Mouse (Mus musculus) left cerebral cortex, postnatal 25 days (tissue): ENCODE results near the gene Mtus2. TPM values are rescaled to one million over a fixed set of nuclear protein-coding genes. Genes with fewer than 3 reads are reported as not detected.

Experiments
- DNase-seq, 2 experiments: peaks; one replicate each; pipeline ENCODE4 v3.0.0; 2022; ENCODE audit warnings: low spot score in 2 of 2, mixed read lengths in 1 of 2
- intact Hi-C: fragments of 180-260 bp; cut with DNase I; formaldehyde crosslinking; loops from one replicate; pipeline ENCODE4 v1.15.1; 2025
- total RNA-seq, 2 experiments: library from RNA; stranded (reverse); gene quantifications; 2 replicates each; pipeline ENCODE4 v1.2.3; 2021

The Mtus2 gene
- total RNA-seq, 2 experiments from 2014 or later: 35.0 to 39.0 TPM

DNA sequence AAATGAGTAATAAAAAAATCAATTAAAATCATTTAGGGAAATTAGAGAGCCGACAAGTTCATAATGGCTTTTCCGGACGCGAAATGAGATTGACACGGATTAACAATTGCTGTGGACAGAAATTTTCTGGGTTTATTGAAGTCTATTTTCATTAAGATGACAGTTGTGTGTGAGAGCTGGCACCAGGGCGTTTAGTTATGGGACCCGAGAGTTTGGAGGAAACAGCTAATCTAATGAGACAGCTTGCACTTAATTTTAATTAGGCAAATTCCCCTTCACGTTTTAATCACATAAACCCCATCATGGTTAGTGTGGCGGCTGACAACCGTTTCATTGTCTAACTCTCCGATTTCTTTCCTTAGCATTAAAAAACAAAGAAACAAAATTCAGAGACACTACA, 60.3 kb downstream of the Mtus2 start:
- intact Hi-C loops: no loop called here

DNA sequence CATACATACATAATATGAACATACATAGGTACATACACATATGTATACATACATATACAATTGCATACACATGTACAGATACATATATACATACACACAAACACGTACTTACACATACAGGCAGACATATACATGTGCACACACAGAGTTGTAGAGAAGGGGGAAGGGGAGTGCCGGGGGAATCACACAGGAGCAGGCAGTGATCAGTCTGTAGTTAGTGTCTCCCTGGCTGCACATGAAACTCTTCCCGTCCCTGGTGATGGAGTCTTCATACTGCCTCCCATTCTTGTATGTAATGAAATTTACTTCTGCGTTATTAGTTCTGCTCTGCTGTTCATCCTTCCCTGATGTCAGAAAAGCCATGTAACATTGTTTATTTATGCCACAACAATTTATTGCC, 65.7 kb downstream of the Mtus2 start:
- intact Hi-C loops: no loop called here
- no peak for DNase-seq

More for the DNA sequence above, 60.3 kb downstream of the Mtus2 start:
- DNase-seq: no peak

DNA sequence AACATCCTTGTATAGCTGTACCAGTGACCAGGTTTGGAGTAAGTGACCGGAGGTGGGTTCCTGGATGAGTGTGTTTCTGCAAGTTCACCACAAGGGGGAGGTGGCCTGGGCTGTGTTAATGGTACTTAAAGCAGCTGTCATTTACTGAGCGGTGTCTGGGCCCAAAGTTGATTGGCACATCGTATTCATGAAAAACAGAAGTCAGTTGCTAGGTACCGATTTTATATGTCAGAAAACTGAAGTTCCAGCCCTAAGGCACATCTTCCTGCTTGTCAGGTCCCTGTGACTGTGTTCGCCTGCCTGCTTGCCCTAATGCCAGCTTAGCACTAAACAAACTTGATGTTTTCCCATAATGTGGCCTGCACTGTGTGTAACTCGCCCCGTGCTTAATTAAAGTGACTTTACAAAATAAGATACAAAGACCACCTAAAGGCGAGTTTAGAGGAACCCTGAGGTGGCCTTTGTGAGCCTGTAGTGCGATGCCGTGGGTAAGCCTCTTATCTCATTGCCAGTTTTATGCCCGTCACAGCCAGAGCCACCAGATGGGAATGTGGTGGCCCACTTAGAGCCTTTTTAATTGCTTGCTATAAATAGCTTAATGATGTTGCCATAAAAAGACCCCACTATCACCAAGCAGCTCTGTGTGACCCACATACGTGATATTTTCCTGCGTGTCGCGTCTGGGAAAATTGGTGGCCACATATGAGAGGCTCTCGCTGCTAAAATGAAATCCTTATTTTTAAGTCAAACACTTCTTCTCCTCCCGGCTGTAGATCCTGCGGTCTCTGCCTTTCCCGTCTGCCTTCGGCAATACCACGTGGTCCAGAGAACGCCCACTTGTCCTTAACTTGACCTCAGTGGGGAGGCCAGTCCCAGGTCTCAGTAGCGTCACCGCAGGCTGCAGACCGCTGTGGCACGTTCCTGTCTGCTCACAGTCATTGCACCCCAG, 69.6 kb downstream of the Mtus2 start:
- intact Hi-C loops: no loop called here
- peak; percentile 16 to 56 for DNase-seq

DNA sequence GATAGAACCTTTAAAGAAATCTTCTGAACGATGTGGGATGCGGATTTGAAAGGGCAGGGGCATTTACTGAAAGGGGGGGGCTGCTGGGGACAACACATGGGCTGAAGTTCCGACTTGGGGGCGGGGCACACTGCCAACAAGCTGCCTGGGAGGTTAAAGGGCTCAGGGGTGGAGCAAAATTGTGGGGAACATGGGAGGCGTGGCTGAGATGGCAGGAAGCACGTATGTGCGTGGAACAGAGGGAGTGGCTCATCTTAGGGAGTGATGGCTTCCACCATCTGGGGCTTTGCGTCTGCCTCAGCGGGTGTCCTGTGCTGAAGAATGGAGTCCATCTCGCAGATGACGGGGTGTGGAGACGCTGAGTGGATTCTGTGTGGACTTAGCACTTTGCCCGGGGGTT, 70.9 kb downstream of the Mtus2 start:
- DNase-seq: no peak
- intact Hi-C loops: no loop called here

DNA sequence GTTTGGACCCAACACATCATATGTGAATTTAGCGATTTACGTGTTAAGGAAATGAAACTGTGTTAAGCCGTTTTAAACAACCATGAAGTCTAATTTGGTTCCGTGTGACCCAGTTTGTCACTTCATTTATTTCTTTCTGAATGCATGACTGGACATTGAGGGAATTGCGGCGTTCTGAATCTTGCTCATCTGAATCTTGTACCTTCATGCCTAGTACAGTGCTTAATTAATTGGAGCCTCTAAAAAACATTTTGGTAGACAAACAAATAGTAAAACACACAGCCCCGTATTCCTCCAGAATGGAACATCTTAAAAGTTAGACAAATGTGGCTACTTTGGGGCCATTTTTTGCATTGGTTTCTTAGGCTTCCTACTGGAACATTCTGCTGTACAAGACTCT, 84.5 kb downstream of the Mtus2 start:
- no peak for DNase-seq
- intact Hi-C loops: no loop called here

DNA sequence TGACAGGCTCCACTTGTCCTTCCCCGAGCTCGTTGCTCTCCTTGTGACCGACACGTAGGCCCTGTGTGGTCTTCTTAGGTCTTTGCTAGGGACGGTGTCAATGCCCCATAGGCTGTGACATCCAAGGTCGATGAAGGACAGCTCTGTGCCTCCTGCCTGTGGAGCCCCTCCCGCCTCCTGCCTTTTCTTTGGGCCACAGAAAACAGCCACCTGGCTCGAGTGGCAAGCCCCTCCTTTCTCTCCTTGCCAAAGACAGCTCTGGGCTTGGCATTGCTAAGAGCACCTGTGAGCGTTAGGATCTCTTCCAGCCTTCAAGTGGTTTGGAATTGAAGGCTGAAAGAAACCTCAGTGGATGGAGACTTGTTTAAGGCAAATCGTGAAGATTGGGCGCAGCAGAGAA, 91.1 kb downstream of the Mtus2 start:
- intact Hi-C loops: no loop called here
- no peak for DNase-seq

DNA sequence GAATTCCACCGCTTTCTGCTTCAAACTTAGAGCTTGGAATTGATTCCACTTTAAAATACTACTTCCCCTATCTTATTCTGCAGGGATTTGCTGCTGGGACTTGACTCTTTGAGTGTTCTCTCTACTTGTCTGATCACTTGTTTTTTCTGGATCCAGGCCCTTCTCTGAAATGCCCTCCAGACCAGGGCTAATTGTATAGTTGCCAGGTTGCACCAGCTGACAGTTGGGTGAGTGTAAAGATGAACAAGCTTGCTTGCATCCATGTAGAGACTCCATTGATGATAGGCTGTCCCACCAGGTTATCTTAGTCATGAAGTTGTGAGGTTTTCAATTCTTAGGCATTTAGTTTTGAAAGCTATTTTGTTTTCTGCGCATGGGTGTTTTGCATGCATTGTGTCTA, 92.2 kb downstream of the Mtus2 start:
- intact Hi-C loops: no loop called here
- no peak for DNase-seq

DNA sequence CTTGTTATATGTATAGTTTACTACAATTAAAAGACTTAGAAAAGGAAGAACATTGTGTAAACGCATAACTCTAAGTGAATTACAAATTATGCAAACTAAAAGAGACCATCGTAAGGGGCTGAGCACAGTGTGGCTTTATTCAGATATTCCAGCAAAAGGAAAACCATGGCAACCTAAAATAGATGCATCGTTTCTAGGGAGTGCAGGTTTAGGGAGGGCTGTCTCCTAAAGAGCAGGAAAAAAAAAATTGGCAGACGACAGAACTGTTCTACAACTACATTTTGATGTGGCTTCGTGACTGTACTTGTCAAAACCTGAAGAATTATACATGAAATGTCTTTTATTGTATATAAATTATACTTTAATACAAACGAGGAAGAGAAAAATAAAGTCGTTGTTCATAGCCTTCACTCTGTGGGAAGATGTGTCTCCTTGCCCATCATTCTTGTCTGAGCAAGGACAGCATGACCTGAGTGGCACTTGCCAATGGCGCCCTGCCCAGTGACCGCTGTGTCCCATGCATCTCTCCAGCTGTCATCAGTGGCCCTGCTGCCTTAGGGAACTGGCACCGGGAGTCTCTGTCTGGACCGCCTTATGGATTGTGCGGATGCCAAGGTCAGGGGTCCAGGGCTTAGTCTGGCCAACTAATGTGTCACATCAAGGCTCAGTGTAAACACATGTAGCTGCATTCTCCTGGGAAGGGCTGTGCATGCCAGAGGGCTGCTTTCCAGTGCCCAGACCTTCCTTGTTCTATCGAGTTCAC, 95.9 kb downstream of the Mtus2 start:
- peak in 1 of 2 experiments; percentile 50 for DNase-seq
- intact Hi-C loops: no loop called here

DNA sequence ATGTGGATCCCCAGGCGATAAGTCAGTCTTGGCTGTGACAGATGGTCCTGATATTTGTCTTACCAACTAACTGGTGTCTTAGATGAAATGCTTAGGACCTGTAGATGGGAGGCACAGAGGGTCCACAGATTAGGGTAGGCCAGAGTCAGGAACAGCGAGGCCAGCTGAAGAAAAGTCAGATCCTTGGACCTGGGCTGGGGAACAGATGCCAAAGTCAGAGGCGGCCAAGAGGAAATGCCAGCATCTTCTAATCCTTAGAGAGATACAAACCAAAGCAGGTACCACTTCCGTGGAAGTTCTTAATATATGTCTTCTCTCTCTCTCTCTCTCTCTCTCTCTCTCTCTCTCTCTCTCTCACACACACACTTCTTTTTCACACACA, 96.5 kb downstream of the Mtus2 start:
- intact Hi-C loops: no loop called here
- no peak for DNase-seq

DNA sequence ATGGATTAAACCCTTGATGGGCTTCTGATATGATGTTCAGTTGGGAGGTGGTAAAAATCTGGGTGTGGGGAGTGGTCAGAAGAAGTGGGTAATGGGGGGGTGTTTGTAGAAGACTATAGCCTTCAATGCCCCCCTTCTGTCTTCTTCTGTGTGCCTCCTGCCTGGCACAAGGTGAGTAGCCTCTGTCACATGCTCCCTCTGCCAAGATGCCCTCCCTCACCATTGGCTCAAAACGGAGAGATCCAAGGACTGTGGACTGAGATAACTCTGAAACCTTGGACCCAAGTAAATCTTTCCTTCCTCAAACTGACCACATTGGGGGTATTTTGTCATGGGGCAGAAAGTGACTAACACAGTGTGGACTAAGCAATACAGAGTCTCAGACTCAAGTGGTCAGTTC, 99.7 kb downstream of the Mtus2 start:
- DNase-seq: no peak
- intact Hi-C loops: no loop called here

DNA sequence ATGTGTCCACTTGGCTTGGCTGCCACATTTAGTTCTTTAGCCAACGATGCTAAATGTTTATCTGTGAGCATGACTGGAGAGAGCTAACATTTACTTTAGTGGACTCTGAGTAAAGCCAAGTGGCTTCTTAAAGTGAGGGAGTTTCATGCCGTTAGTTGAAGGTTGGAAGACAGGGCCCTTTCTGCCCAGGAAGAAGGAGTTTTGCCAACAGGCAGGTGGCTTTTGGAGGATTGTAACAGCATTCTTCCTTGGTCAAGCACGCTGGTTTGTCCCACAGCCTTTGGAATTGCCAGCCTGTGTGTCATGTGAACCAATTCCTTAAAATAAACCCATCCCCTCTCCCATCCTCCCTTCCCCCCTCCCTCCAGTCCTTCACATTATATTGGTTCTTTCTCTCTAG, 100.3 kb downstream of the Mtus2 start:
- intact Hi-C loops: no loop called here
- no peak for DNase-seq

DNA sequence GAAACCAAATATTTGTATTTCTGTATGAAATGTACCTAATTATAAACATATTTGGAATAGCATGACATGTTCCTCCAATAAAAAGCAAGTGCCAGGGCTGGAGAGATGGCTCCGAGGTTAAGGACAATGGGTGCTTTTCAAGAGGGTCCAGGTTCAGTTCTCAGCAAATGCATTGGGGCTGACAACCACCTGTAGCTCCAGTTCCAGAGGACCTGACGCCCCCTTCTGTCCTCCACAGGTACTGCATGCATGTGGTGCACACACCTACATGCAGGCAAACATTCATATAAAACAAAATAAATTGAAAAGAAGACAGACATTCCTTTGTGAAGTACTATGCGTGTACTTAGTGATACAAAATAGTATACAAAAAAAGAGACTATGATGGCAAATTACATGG, 102.2 kb downstream of the Mtus2 start:
- no peak for DNase-seq

DNA sequence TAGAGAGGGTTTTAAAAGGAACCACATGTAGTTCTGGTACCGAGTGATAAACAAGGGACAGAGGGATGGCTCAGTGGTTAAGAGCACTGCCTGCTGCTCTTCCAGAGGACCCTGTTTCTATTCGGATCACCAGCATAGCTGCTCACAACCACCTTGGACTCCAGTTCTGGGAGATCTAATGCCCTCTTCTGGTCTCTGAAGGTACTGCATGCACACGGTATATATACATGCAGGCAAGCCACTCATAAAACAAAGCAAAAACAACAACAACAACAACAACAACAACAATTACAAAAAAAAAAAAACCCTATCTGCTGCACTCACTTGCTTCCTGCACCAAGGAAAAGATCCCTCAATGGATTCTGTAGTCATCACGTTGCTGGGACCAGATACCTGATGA, 104.7 kb downstream of the Mtus2 start:
- intact Hi-C loops: no loop called here
- DNase-seq: no peak

More for the DNA sequence above, 102.2 kb downstream of the Mtus2 start:
- intact Hi-C loops: no loop called here

DNA sequence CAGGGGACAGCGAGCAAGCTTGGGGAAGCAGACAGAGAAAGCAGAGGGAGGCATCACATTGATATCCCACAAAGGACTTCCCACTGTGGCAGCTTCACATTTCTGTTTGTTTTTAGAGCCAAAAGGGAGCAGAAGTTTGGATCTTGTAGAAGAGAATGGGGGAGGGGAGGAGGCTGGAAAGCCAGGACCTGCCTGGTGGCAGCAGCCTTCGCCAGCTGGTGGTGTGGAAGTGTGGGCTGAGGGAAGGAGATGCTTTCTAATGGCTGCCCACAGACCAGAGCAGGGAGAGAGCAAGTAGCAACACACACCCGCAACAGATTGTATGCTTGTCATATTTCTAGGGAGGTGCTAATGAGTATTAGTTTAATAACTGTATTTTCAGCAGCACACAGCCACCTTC, 106.6 kb downstream of the Mtus2 start:
- no peak for DNase-seq
- intact Hi-C loops: no loop called here

DNA sequence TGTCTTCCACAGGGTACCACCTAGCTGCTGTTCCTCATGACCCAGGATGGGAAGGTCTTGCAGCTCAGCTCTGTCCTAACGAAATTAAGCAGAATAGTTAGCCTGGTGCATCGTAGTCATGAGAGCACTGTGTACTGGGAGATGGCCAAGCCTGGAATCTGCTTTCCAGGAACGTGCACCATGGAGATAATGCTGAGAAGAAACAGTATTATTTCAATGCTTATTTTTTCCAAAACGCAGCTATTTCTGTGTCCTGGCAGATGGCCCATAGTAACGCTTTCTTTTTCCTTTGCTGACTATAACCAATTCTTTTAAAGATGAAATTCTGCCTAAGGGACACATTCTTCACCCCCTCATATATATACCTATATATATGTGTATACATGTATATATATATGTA, 108.1 kb downstream of the Mtus2 start:
- intact Hi-C loops: no loop called here
- peak in 1 of 2 experiments; percentile 31 for DNase-seq

DNA sequence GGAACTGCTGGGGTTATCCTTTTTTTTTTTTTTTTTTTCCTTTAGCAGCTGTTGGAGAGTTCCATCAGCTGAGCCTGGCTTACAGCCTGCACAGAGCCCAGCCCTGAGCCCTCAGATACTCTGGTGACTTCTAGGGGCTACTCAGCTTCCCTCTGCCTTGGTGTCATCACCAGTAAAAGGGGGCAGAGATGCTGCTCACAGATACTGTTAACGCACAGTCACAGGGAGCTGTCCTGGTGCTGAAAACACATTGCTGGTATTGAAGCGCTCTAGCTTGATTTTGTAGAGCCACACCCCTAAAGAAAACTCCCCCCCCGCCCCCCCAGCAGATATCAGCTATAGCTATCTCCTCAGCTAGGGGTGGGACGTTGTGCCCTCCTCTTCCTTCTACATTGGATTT, 112.8 kb downstream of the Mtus2 start:
- no peak for DNase-seq

DNA sequence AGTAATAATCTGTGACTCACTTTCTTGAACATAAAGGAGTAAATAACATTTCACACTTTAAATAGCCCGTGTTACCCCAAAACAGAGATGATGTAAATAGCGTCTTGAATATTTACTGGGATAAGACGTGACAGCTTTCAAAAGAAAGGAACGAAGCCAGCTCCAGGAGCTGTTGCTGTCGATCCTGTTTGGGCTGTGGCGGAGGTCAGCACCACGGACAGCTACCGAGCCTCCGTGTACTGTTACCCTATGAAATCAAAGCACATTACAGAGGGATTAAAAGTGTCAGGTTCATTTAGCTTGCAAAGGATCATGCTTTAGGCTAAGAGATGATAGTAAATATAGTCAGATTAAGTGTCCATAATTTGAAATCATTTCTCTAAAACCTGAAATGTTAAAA, 114.7 kb downstream of the Mtus2 start:
- intact Hi-C loops: no loop called here

More for the DNA sequence above, 112.8 kb downstream of the Mtus2 start:
- intact Hi-C loops: no loop called here

DNA sequence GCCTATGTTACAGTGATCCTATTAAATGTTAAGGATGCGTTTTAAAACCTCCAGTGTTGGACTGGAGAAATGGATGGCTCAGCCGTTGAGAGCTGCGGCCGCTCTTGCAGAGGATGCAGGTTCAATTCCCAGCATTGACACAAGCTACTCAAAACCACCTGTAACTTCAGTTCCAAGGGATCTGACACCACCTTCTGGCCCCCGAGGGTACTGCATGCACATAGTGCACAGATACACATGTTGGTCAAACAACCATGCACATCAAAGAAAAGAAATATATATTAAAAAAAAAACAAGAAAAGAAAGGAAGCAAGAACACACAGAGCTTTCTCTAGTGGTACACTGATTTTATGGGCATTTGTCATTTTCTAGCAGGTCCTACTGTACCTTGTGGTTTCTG, 116.3 kb downstream of the Mtus2 start:
- intact Hi-C loops: no loop called here
- DNase-seq: no peak

More for the DNA sequence above, 114.7 kb downstream of the Mtus2 start:
- no peak for DNase-seq

DNA sequence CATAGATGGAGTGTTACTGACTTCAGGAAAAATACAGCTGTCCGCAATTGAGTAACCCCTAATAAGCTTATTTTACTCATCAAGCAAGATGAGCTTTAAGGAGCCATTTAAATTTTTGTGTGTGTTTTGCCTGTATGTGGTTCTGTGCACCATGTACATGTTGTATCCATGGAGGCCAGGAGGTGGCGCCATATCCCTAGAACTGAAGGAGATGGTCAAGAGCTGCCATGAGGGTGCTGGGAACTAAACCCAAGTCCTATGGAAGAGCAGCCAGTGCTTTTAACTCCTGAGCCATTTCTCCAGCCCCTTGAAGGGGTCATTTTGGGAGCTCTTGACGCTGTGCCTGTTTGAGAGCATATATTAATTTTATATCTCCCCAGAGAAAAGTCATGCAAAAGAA, 122.6 kb downstream of the Mtus2 start:
- DNase-seq: no peak
- intact Hi-C loops: no loop called here

DNA sequence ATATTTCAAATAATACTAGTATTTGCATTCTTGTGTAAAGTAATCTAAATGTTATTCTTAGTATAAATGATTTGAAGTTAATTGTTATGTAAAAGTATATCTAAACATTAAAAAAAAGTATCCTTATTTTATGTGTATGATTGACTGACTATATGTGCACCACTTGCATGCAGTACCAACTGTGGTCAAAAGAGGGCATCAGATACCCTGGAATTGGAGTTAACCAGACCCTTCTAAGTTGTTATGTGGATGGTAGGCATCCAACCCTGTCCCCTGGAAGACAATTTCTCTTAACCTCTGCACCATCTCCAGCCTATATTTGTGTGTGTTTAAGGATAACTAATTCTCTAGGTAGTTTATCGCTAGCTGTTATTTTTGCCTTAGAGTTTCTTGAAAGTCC, 126.4 kb downstream of the Mtus2 start:
- intact Hi-C loops: no loop called here
- DNase-seq: no peak

DNA sequence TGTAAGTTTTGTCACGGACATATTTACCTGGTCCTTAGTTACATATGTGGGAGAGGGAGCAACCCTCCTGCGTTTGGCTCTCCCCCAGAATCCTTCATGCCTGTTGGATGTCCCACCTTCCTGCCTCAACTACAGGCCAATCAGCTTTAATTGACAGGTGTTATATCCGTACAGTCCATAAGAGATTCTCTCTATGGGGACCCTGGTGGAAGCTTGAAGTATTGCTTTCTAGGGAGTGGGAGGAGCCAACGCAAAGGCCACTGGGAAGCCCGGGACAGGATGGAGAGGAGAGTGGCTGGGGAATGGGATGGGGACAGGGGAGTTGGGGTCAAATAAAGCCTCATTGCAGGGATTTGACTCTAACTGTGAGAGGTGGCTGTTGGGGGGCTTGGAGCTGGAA, 127.6 kb downstream of the Mtus2 start:
- DNase-seq: no peak
- intact Hi-C loops: no loop called here
